Mouse (Mus musculus) layer of hippocampus, postnatal 10 days (tissue): ENCODE results near the gene Tubb3. TPM values are rescaled to one million over a fixed set of nuclear protein-coding genes. Genes with fewer than 3 reads are reported as not detected.

Experiments used
- total RNA-seq, 2 experiments: library from RNA; stranded (reverse); gene quantifications; 2 replicates each; pipeline ENCODE4 v1.2.3; 2021

The Tubb3 gene
- total RNA-seq, 2 experiments from 2014 or later = 1,031 to 1,094 TPM

Other genes with a start within 250 kb of the Tubb3 start
- under 1 TPM; 0.25 to 0.41 TPM for gene Dpep1, start 225.2 kb upstream of the Tubb3 start, total RNA-seq
- gene Chmp1a, start 198.7 kb upstream of the Tubb3 start, total RNA-seq = 100 to 1,000 TPM; 120 to 143 TPM
- gene Spata33, start 198.6 kb upstream of the Tubb3 start, total RNA-seq = 1 to 10 TPM; 7.7 to 9.8 TPM
- 10 to 100 TPM; 70.3 to 80.8 TPM for gene Cdk10, start 186.6 kb upstream of the Tubb3 start, total RNA-seq
- 10 to 100 TPM; 83.0 to 91.1 TPM for gene Spata2l, start 175.2 kb upstream of the Tubb3 start, total RNA-seq
- gene Zfp276, start 157.2 kb upstream of the Tubb3 start, total RNA-seq = 10 to 100 TPM; 23.5 to 26.1 TPM
- gene Vps9d1, start 157.1 kb upstream of the Tubb3 start, total RNA-seq = 10 to 100 TPM; 58.4 to 63.4 TPM
- 1 to 10 TPM; 2.5 to 4.7 TPM for gene Fanca, start 92.8 kb upstream of the Tubb3 start, total RNA-seq
- 10 to 100 TPM; 17.6 to 18.4 TPM for gene Spire2, start 78.7 kb upstream of the Tubb3 start, total RNA-seq
- 100 to 1,000 TPM; 439 to 445 TPM for gene Tcf25, start 37.7 kb upstream of the Tubb3 start, total RNA-seq
- gene Mc1r, start 4.3 kb upstream of the Tubb3 start, total RNA-seq = under 1 TPM in 1 of 2 experiments, not detected in 1; 0.09 TPM
- 10 to 100 TPM; 67.5 to 69.4 TPM for gene Def8, start 12.1 kb downstream of the Tubb3 start, total RNA-seq
- 10 to 100 TPM; 36.9 to 40.2 TPM for gene Afg3l1, start 66.5 kb downstream of the Tubb3 start, total RNA-seq
- 10 to 100 TPM; 13.2 to 16.3 TPM for gene Dbndd1, start 104.0 kb downstream of the Tubb3 start, total RNA-seq
- gene Gas8, start 107.4 kb downstream of the Tubb3 start, total RNA-seq = 10 to 100 TPM; 39.9 to 43.0 TPM
- 10 to 100 TPM; 36.9 to 39.6 TPM for gene Rhou, start 242.5 kb downstream of the Tubb3 start, total RNA-seq